Mouse (Mus musculus) layer of hippocampus, postnatal 14 days (tissue): Measurements from ENCODE around the gene Tmem255b. TPM values are rescaled to one million over a fixed set of nuclear protein-coding genes. Genes with fewer than 3 reads are reported as not detected.

Source experiments
- DNase-seq, 2 experiments: peaks; one replicate each; pipeline ENCODE4 v3.0.0; 2021 to 2022; ENCODE audit warnings: low spot score in 2 of 2, mixed read lengths in 1 of 2
- total RNA-seq, 2 experiments: library from RNA; stranded (reverse); gene quantifications; 2 replicates each; pipeline ENCODE4 v1.2.3; 2021

The Tmem255b gene
- total RNA-seq, 2 experiments from 2014 or later, result 7.3 to 8.4 TPM

DNA sequence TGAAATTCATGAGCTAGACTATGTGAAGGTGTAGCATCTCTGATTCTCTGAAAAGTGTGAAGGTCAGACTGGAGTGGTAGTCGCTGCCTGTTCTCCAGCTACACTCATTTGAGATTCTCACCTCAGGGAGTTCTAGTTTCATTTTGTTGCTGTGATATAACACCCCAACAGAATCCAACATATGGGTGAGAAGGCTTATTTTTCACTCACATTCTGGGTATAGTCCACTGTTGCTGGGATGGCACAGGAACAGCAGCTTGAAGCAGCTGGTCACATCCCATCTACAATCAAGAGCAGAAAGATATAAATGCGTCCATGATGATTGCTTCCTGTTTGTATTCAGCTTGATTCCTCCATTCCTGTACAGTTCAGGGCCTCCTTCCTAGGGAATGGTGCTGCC, 7.2 kb downstream of the Tmem255b start:
- no peak for DNase-seq

DNA sequence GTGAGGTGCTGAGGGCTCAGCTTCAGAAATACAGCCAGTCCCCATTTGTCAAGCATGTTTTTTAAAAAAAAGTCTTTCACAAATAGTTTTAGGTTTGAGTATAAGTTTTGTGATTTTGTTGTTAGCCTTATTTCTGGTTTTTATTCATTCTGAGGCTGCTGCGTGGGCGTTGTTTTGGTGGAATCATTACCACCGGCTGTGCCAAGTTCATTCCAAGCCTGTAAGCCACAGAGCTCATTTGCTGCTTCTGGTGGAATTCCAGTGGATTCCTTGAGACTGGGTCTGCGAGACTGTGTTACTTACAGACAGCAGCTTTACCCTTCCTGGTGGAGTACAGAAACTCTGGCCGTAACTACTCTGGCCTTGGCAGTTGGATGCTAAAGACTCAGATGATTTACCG, 11.5 kb downstream of the Tmem255b start:
- peak in 1 of 2 experiments; percentile 35 for DNase-seq

DNA sequence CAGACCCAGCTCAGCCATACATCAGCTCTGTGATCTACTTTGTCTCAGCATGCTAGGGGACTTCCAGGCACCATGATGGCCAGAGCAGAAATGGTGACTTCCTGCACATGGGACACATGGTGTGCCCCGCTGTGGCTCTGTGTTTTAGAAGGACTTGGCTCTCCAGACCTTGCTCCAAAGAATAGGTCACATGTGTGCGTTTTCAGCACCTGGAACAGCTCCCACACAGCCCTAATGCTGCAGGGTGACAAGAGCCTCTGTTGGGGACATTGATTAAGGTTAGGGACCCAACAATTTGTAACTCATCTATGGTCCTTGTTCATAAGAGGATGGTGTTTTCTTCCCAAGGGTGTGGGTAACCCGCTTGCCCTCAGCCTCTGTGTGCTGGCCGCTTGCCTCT, 13.2 kb downstream of the Tmem255b start:
- DNase-seq, result no peak

DNA sequence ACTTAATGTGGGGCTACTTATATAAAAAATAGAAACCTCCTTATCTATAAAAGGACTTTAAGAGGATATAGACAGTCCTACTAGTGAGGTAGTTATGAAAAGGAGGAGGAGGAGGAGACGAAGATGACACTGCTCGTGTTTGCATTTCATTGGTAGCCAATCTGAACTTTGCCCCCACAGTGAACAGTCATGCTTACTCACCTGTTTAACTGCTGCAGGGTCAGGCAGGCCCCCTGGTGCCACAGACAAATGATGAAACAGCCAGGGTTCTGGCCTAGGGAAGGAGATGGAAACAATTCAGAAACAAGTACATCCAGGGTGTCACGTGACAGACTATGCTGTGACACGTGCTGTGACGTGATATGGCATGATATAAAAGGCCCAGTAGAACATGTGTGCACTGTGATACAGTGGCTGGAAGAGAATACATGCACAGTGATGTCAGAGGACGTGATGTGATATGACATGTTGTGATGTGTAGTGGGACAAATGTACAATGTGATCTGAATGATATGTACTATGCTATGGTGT, 16.8 kb downstream of the Tmem255b start:
- no peak for DNase-seq

DNA sequence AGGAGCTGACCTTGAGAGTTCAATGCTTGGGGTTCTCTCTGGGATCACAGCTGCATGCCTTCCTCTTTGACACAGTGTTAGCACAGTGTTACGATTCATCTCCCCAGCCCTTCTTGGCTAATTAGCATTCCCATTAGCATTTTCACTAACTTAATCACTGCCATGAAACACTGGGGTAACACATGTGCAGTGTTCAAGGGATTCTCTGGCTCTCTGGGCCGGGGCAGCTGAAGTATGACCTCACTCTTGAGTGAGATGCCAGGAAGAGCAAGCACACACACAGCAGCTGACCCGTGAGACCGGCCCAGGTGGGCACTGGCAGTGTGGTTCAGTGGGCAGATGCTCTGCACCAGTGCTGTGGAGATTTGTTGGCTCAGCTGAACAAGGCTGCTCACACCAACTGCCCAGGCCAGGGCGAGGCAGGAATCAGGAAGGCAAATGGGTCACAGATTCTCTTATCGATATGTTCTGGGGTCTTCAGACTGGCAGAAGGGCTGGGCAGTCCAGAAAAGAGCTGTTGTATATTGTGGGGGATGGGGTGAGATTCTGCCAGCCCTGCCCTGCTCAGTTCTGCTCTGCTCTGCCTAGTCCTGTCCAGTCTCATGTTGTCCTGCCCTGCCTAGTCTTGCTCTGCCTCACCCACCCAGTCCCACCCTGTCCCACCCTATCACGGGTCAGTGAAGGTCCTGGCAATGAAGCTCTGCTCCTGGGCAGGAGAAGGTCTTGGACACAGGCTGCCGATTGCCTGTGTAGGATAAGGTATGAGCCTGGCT, 19.5 kb downstream of the Tmem255b start:
- peak in 1 of 2 experiments; percentile 36 for DNase-seq

DNA sequence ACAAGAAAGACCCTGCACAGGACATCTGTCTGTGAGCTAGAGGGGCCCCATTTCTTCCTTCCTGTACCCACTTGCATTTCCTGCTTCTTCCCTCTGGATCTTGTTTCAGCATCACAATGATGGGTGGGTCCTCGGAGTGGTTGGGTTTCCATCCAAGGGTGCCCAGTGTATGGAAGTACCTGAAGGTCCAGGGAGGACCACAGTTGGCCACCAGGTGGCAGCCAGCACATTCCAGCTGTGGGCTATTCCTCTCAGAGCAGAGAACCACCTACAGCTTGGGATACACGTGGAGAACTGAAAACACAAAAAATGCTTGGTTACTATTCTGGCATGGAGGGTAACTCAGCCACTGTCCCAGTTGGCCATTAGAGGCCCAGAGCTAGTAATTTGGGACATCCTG, 20.3 kb downstream of the Tmem255b start:
- DNase-seq, result peak in 1 of 2 experiments; percentile 28

DNA sequence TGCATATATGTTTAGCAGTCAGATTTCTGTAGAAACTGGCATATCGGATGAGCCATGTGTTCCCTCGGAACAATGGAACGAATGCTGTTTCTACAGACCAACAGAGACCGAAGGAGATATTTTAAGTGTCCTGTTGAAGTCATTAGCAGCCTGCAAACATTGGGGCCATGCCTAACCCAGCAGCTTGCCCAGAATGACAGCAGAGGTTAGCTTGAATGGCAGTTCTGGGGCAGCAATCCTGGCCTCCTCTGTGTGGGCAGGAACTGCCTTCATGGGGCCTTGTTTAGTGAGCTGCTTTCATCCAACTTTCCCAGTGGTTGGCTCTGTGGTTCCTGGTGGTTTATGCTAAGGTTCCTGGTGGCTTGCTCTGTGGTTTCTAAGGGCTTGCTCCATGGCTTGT, 24.4 kb downstream of the Tmem255b start:
- no peak for DNase-seq

DNA sequence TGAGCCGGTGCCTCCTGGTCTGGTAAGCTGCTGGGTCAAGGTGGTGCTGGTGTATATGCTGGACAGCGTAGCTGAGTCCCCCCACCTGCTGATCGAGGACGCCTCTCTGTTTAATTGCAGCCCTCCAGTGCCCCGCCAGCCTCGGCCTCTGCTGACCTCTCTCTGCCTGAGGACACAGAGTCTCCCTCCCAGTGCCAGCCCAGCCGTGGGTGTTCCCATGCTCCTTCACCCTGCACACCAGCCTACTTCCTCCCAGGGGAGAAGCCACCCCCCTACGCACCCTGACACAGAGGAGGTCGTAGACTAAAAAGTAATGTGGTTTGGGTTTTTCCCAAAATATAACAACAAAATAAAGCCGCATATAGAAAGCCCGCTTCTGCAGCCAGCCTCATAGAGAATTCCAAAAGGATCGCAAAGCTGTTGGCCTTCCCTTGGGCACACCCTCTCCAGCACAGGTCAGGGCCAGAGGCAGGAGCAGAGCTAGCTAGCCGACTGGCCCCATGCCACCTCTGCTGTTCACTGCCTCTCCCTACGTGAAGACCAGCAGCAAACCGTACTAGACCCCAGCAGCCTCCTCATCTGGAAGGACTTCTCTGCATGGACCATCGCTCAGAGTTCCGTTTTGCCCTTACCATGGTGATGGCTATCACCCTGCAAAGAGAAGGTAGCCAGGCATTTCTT, 26.2 kb downstream of the Tmem255b start:
- no peak for DNase-seq

DNA sequence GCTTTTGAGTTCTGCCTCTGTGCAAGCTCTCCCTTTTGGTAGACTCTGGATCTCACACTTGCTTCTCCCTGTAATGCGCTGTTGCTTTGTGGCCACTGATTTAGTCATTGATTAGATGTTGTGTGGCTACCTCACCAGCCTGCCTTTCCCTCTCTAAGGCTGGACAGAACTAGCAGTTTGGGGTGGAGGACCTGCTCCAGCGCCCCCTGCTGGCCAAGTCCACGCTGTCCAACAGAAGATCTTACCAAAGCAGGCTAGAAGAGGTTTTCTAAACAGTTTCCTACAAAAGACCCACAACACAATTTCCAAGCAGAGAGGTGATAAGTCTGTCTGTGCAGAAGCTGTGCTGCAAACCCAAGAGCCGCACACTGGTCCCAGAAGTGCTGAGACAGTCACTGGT, 26.9 kb downstream of the Tmem255b start:
- DNase-seq, result peak; percentile 69 to 84

DNA sequence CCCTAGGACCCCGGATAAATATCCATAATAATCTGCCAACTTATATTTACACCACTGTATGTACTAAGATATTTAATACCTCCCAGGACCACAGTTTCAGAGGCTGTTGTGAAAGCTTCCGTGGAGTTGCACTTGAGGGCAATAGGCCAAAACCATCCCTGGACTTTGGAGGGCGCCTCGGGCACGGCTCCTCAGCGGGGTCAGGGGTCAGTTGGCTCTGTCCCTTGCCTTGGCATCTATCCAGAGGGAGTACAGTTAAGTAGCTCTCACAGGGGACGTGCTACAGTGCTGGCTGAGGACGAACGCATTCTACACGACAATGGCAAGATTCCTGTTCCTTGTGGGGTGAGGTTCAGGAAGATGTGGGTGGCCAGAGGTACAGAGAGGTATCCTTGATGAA, 27.4 kb downstream of the Tmem255b start:
- DNase-seq, result no peak

DNA sequence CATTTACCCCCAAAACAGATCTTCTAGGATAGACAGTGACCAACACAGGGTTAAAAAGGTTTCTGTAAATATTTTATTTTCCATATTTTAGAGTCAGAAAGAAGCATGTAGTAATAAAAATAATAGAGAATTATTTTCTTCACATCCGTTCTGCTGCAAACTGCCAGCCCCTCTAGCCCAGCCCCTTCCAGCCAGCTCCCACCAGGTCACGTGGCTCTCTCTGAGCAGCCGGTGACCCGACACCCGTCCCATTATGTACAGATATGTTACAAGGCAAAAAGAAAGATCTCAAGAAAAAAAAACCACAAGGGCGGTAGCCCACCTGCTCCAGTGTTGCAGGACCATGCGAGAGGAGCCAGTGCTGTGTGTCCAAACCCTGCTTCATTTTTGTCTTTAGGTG, 30.3 kb downstream of the Tmem255b start:
- no peak for DNase-seq

DNA sequence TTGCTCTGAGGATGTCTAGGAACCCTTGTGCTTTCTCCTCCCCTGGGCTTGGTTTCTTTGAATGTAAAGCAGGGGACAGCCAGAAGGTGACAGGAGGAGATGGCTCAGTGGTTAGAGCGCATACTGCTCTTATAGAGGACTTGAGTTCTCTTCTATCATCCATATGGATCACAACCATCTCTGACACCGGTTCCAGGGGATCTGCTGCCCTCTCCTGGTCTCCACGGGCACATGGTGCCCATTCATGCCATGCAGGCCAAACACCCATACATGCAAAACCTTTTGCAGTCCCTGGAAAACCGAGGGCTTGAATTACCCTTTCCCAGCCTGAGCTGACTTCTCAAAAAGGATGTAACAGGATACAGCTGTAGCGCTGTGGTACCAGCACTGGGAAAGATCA, 32.0 kb downstream of the Tmem255b start:
- DNase-seq, result no peak

DNA sequence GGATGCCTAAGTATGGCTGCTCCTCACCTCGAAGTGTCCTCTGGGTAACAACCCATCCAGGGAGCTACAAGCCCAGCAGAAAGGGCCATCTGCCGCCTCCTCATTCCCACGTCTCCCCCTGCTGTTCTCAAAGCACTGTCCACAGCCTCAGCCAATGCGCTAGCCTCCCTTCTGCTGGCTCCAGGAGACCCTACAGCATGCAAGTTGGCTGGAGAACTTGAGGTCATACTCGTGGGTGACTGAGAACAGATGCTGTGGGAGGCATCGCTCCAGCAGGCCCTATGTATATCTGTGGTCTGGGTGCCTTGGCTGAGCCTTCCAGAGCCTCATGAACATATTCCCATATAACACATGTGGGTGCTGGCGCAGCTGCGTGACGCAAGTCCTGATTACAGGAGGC, 33.7 kb downstream of the Tmem255b start:
- DNase-seq, result no peak

DNA sequence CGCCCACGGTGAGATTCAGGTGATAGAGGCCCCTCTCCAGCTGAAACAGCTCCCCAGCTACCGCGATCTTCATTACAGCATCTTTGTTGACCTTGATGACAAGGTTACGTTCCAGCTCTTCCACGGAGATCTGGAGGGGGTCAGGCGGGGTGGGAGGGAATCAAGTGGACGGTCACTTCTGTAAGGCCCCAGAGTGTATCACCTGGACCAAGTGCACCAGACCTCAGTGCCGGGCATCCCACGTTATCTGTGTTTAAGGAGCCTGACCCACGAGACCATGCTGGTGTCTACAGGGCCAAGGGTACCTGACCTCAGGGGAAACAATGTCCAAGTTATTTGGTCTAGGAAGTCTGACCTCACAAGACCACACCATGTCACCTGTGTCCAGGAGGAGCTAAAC, 36.5 kb downstream of the Tmem255b start:
- DNase-seq, result no peak

DNA sequence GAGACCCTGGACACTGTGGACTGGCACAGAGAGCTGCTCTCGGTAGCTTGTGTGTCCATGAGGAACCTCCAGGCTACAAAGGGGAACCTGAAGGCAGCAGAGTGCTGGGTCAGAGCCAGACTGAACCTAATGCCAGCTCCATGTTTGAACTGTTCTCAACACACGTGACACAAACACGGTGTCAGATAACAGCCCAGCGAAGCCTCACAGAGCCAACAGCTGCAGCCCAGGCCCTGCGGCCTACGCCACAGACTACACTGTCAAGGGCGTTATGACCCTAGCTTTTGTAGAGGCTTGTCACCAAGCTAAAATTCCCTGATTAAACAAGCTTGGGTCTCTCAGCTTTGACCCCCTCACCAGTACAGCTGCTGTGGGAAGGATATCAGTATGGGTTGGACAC, 37.3 kb downstream of the Tmem255b start:
- DNase-seq, result no peak

DNA sequence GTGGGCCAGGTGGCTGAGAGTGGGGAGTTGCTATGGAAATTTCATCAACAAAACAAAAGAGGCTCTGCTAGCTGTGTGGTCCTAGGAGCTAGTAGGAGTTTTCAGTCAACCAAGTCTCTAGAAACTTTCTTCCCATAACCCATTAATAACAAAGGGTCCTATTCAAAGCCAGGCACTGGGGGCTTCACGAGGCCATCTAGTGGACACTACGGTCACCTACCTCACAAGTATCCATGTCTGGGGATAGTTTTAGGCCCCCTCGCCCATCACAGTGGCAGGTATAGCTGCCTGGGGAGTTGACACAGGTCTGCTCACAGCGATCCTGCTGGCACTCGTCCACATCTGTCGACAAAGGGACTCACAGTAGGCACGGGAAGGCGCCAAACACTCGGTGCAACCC, 40.9 kb downstream of the Tmem255b start:
- no peak for DNase-seq

DNA sequence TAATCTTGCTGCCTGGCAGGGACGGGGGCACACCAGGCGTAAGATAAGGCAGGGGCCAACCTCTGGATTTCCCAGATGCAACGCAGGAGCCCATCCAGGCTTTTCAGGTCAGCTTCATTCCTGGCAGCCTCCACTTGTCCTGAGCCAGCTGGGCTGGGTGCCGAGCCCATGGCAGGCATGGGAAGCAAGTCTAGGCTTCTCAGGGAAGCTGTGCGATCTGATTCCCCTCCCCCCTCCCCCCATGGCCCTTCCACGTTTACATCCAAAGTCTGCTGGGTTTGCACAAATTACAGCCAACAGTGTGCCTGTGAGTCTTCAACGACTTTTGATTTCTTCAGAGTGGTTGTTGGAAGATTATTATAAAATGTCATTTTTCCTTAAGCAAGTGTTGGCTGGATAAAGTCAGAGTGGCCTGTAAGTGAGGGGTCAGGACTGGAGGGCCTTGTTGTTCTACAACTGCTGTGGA, 46.1 kb downstream of the Tmem255b start:
- no peak for DNase-seq

DNA sequence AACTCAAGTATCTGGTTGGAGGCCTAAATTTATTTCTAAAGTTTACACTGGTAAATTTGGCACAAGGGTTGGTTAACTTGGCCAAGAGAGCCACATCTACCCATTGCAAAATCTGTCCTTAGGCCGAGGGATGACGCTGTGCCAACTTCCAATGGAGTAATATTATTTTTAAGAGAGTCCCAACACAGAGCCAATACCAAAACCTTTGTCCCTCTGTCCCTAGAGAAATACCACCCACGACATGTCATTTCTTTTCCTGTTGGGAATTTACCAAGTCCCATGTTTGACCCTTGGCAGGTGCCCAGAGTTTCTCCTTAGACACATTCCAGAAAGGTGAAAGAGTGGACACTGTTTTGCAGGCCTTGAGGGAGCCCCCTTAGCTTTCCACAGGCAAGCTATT, 46.6 kb downstream of the Tmem255b start:
- no peak for DNase-seq

DNA sequence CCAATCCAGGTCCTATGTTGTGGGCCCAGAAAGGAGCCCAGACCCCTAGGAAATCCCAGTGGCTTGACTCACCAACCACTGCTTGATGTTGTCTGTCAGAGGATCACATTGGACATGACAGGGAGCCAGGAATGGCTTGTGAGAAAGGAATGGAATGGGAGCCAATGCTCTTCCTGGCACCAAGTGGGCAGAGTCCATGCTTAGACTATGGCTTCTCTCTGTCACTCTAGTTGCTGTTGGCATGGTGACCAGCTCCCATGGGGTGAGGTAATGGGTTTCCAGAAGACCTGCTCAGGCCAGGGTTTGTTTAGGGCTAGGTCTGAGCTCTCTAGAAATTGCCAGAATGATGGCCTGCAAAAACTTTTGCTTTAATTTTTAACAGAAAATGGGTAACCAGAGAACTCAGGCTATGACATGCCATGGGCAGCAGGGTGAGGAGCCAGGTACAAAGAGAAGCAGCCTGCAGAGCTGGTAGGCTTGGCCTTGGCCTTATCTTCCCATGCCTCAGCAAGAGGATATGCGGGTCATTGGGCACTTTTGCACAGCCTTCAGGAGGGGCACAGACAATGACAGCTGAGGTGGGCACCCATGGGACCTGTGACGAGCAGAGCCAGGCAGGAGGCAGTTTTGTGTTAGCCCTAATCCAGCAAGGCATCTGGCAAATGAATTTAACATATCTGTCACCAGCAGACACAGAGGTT, 47.3 kb downstream of the Tmem255b start:
- DNase-seq, result no peak

DNA sequence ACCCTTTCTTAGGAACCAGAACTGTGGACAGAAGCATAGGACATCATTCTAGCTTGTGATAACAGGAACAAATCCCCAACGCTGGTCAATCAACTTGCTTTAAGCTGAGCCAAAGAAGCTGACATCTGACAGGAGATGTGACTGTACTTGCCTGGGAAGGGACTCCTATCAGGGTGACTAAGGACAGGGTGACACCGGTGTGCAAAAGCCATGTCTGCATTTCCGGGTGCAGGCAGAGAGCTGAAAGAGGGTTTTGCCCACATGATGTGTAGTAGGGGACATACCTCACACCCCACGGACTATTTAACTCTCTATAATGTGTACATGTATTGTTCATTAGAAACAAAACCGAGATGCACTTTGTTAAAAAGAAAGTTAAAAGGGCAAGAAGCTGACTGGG, 48.2 kb downstream of the Tmem255b start:
- no peak for DNase-seq

DNA sequence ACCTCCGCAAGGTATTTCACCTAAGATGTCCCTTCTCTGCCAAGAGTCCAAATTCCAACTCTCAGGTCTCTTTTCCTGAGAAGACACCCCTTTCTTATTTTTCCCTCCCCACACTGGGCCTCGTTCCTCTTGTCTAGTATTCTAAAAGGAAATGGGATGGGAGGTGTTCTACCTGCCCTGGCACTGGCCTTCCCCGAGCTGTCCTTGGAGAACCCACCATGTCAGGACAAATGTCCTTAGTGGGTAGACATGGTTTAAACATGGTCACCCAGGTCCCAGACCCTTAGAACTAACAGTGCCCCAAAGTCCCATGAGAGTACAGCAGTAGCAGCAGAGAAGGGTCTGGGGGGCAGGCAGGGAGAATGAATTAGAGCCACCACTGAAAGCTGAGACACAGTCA, 54.4 kb downstream of the Tmem255b start:
- no peak for DNase-seq
